Mouse (Mus musculus) neural tube, postnatal 0 days (tissue): ENCODE data around the gene Krtcap3. TPM values are rescaled to one million over a fixed set of nuclear protein-coding genes. Genes with fewer than 3 reads are reported as not detected.

Experiments
- polyA plus RNA-seq: library from polyadenylated mRNA; unstranded; fragments of >200 nt; fragmentation: Nextera tagmentation; extraction: Ambion mirVana; gene quantifications from 2 replicates; pipeline ENCODE4 v1.2.1, GENCODE M21; 2015

Gene Krtcap3
- 4.7 and 5.5 TPM in 2 replicates for polyA plus RNA-seq

DNA sequence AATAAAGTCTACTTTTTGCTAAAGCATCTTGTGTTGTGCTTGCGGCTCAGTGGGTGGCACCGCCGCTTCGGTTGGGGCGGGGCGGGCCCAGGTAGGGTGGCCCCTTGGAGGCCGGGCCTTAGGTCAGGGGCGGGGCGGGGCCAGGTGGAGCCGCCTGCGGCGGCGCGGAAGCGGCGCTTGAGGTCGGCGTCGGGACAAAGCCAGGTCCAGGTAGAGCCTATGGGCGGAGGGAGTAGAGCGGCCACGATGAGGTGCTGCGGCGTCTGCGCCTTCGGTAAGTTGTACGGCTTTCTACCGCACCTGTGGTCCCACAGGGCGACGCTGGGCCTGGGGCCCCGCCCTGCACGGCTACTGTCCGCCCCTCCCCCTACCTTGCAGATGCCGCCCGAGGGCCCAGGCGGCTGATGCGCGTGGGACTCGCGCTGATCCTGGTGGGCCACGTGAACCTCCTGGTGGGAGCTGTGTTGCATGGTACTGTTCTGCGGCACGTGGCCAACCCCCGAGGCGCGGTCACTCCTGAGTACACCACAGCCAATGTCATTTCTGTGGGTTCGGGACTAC lies at the start of gene Krtcap3:
Krtcap3 (plus strand) TSS at position 151 of the 561 bp plus-strand sequence.

DNA sequence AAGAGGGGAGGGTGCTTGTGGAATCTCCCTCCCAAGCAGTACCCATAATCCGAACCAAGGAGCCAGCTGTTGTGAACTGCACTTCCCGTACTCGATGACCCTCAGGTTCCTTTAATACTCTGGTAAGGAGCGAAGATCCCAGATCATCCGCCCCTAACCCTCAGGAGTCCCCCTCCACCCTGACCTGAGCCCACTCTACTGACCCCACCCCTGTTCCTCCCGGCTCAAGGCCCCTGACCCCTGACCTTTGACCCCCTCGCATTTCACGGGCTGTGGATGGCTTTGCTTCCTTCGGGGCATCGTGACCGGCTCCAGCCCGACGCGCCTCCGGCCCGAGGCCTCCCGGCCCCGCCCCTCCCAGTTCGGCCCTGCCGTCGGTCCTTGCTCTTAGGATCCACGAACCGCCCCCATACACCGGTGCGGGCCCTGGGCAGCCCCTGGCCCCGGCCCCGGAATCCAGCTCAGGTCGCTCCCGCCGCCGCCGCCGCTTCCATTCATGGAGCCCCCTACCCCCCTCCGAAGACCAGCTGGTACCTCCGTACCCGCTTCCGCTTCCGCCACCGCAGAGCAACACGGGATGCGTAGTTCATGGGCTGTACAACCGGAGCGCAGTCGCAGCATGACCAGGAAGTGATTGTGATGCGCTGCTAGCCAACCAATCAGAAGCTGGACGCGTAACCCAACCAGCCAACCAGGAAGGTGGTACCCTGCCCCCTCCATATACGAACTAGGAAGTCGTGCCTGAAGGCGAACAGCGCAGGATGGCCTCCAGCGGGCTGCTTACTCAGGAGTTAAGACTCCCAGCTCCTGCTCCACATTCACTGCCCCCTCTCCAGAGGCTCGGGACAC lies 49.5 kb upstream of the Krtcap3 start, which contains the start of gene Zfp513:
Zfp513 (minus strand) TSS at position 562 of the 849 bp plus-strand sequence.

DNA sequence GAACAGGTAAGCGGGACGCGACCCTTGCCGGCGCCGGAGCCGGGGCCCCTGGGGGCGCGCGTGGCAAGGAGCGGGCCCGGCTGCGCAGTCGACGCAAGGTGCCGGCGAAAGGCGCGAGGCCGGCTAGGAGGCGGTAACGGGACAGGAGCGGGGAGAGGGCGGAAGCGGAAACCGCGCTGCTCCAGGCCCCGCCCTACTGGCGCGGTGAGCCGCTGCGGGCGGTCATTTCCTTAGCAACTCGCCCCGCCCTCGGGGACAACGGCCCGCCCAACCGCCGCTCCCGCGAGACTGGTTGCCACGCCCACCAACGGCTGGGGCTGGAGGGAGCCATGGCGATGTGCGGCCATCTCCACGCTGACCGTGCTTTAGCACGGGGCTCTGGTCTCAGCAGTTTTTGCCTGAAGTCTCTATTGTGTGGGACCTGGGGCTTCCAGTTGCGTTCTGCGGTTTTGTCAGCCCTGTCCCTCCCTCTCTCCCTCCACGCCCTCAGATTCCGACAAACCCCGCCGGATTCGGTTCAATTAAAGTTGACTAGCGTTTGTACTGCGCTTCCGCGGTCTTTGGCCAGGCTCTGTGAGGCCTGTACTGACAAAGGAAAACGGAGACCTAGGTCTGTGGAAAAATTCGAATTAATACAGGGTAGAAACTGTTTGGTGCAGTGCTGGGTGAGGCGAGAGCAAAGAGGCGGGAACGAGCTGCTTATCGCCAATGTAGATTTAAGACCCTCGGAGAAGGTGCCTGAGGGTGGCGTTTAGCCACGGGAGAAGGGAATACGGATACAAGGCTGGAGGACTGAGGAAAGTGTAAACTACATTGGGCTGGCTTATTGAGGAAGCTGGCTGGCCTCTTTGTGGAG lies 30.8 kb upstream of the Krtcap3 start, which contains the start of gene Ppm1g:
Ppm1g (minus strand) TSS at position 240 of the 856 bp plus-strand sequence.

DNA sequence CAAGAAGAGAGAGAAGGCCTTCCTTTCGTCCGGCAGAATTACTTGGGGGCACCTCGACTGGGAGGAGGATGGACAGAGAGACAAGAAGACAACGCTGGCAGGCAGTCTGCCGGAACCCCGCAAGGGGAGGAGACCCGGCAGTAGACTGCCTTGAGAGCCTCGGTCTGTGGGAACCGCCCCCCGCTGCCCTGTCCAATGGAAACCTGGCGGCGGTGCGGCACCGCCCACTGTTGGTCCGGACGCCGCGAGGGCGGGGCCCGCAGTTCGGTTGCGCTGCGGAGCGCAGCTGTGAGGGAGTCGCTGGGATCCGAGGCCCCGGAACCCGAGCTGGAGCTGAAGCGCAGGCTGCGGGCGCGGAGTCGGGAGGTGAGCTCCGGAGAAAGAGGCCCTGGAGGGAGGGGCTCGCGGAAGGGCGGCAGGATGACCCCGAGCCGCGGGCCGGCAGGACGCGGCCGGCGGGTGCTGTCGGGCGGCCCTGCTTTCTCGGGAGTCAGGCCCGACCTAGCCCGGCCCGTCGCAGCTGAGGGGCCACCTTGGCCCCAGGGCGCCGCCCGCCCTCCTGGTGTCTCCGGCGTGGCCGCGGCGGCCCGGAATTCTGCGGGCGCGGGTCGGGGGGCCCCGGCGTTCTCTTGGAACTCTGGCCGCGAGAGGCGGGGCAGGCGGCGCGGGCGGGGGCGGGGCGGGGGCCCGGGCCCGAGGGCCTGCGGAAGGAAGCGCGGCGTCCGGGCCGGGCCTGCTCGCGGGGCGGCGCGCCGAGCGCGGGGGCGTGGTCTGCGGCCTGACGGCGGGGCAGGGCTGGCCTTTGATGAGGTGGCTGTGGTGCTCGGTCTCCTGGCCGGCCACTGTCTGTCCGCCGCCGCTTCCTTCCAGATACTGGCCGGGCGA lies 10.6 kb upstream of the Krtcap3 start, which contains the start of the genes Nrbp1 and Gm9970:
Nrbp1 (plus strand) TSS at position 228 of the 885 bp plus-strand sequence.
Gm9970 (minus strand) TSS at position 596 of the 885 bp plus-strand sequence.

DNA sequence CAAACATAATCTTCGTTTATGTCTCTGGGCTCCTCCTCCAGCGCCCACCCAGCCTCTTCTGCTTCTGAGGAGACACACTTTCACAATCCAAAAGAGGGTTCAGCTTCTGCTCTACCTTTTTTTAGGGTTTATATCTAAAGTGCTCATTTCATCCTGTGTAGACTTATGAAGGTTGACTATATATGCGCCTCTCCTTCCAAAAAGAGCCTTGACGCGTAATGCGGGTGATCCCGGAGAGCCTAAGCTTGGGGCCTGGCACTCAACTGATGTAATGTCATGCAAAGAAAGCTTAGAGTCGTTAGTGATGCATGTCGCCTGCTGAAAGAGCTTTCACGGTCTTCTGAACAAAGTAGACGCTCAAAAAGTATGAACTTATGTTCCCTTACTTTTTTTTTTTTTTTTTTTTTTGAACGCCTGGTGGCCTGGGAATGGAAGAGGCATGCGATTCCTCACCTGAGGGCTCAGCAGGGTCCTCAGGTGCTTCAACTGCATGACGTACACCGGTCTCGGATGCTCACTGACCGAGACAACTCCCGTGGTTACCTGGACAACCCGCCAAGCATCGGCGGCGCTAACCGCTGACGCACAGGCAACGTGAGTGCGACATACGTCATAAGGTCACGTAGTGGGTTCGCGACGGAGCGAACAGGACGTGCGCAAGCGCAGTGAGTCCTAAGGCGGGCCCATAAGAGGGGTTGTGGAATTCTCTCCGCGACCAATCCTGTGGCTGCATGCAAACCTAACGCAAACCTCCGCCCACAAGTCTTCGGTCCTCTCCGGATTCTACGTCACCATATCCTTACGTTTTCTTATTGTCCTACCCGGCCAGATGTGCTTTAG lies 39.2 kb downstream of the Krtcap3 start, which contains the start of gene Ift172:
Ift172 (minus strand) TSS at position 596 of the 840 bp plus-strand sequence.

DNA sequence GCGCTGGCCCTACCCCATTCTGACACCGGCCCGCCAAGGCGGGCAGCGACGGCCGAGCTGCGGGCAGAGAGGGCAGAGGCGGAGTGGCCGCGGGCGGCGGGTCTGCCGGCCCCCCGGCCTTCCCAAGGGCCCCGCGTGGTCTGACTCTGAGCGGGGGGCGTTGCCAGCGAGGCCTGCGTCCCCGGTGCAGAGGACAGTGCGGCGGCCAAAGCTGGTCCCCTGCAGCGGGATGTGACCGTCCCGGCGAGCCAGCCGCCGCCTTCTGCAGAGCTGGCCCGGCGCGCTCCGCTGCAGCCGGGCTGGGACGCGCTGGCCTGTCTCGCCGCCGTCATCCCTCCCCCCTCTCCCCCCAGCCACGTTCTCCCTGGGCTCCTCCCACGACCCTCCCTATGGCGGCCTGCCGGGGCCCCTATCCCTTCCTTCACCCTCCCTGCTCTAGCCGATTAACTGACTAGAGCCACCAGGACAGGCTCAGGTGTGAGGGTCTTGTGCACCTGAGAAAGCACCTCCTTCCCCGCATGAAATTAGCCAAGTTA lies 44.2 kb downstream of the Krtcap3 start, which contains the start of gene Fndc4:
Fndc4 (minus strand) TSS at position 475 of the 536 bp plus-strand sequence.

DNA sequence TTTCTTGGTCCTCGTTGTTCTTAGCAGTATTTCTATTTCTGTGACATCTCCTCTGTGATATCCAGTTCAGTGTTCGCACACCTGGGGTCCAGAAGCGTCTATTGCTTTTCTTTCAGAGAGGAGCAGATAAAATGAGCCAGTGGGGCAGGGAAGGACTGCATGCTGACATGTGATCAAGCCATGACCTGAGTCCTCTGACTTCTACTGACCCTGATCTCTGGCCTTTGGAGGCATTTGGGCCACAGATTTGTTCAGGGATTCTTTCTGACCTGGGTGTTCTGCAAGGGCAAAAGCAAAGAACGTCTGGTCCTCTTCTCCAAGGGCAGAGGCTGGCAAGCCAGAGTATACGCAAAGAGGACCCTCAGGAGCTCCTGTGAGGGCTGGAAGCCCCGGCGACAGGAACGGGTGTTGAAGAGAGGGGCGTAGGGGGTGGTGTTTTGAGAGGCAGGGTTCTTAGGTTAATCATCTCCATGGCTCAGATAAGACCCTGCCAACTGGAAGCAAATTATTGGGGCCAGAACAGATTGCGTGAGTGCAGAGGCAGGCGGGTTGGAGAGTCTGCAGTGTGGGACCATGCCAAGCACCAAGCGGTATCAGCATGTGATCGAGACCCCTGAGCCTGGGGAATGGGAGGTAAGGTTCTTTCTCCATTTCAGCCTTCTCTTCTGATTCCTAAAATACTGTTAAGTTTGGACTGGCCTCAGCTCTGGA lies 45.7 kb downstream of the Krtcap3 start, which contains the start of gene Gckr:
Gckr (plus strand) TSS at position 397 of the 711 bp plus-strand sequence.

Other genes starting within 250 kb of the Krtcap3 start
- 231 and 250 TPM in 2 replicates for gene Atraid, start 203.4 kb upstream of the Krtcap3 start, polyA plus RNA-seq
- 18.0 and 20.8 TPM in 2 replicates for gene Slc5a6, start 202.8 kb upstream of the Krtcap3 start, polyA plus RNA-seq
- gene Cad, start 196.9 kb upstream of the Krtcap3 start, polyA plus RNA-seq = 6.8 and 8.6 TPM in 2 replicates
- gene Dnajc5g, start 145.4 kb upstream of the Krtcap3 start, polyA plus RNA-seq = not detected in 2 replicates
- gene Slc30a3, start 143.5 kb upstream of the Krtcap3 start, polyA plus RNA-seq = 55.6 and 64.5 TPM in 2 replicates
- 0.15 and 0.41 TPM in 2 replicates for gene Trim54, start 135.0 kb upstream of the Krtcap3 start, polyA plus RNA-seq
- gene Ucn, start 112.9 kb upstream of the Krtcap3 start, polyA plus RNA-seq = 3.7 and 4.7 TPM in 2 replicates
- gene Mpv17, start 97.4 kb upstream of the Krtcap3 start, polyA plus RNA-seq = 53.5 and 60.8 TPM in 2 replicates
- 1.1 and 2.2 TPM in 2 replicates for gene Gm29609, start 71.8 kb upstream of the Krtcap3 start, polyA plus RNA-seq
- 34.0 and 42.3 TPM in 2 replicates for gene Gtf3c2, start 71.5 kb upstream of the Krtcap3 start, polyA plus RNA-seq
- gene Snx17, start 58.5 kb upstream of the Krtcap3 start, polyA plus RNA-seq = 101 and 105 TPM in 2 replicates
- gene Eif2b4, start 58.3 kb upstream of the Krtcap3 start, polyA plus RNA-seq = 74.3 and 83.1 TPM in 2 replicates
- gene Zfp513, start 49.4 kb upstream of the Krtcap3 start, polyA plus RNA-seq = 15.1 and 15.4 TPM in 2 replicates
- gene Ppm1g, start 31.0 kb upstream of the Krtcap3 start, polyA plus RNA-seq = 138 and 151 TPM in 2 replicates
- gene Nrbp1, start 10.8 kb upstream of the Krtcap3 start, polyA plus RNA-seq = 131 and 147 TPM in 2 replicates
- 0.93 and 1.6 TPM in 2 replicates for gene Gm9970, start 10.5 kb upstream of the Krtcap3 start, polyA plus RNA-seq
- gene Ift172, start 39.4 kb downstream of the Krtcap3 start, polyA plus RNA-seq = 21.7 and 24.5 TPM in 2 replicates
- 165 and 168 TPM in 2 replicates for gene Fndc4, start 44.4 kb downstream of the Krtcap3 start, polyA plus RNA-seq
- gene Gckr, start 45.8 kb downstream of the Krtcap3 start, polyA plus RNA-seq = 0.32 and 0.43 TPM in 2 replicates
- gene Zfp512, start 200.7 kb downstream of the Krtcap3 start, polyA plus RNA-seq = 58.2 and 66.0 TPM in 2 replicates
- not detected in 2 replicates for gene 4930548H24Rik, start 234.0 kb downstream of the Krtcap3 start, polyA plus RNA-seq
- gene Gpn1, start 243.1 kb downstream of the Krtcap3 start, polyA plus RNA-seq = 62.2 and 73.0 TPM in 2 replicates